Mouse (Mus musculus): ENCODE data around the gene Ppef1.

GRCm38 (mm10) chrX:160598055-160598454 lies 137.5 kb downstream of the Ppef1 start:
- TF ChIP-seq CTCF (IDR thresholded peaks at IDR 0.05) (no peak), EP300 (IDR thresholded peaks at IDR 0.05) (no peak)

Data from lung, postnatal 0 days (tissue).